Mouse (Mus musculus) retina, postnatal 1 day (tissue): ENCODE results near the gene Ddx4.

Experiments
- DNase-seq: peaks from one replicate; pipeline ENCODE4 v3.0.0-alpha.2; 2012

The Ddx4 gene

GRCm38 (mm10) chr13:112652205-112652604, at the start of gene Ddx4:
Gene Ddx4, minus strand, starts transcription at chr13:112652475.
- DNase-seq, result no peak

GRCm38 (mm10) chr13:112701256-112701655, 49.0 kb upstream of the Ddx4 start:
- no peak for DNase-seq

GRCm38 (mm10) chr13:112695526-112696240, 43.4 kb upstream of the Ddx4 start:
- DNase-seq, result no peak

- DNase-seq, result no peak
Observed at GRCm38 (mm10) chr13:112692870-112693553, 40.7 kb upstream of the Ddx4 start.

- DNase-seq, result no peak
Observed at GRCm38 (mm10) chr13:112686155-112686554, 33.9 kb upstream of the Ddx4 start.

GRCm38 (mm10) chr13:112683970-112684369, 31.7 kb upstream of the Ddx4 start:
- no peak for DNase-seq

GRCm38 (mm10) chr13:112683312-112683711, 31.0 kb upstream of the Ddx4 start:
- no peak for DNase-seq

GRCm38 (mm10) chr13:112678154-112678553, 25.9 kb upstream of the Ddx4 start:
- DNase-seq, result peak; percentile 18

- peak; percentile 89 for DNase-seq
Observed at GRCm38 (mm10) chr13:112673899-112674447, 21.7 kb upstream of the Ddx4 start.

GRCm38 (mm10) chr13:112672797-112673196, 20.5 kb upstream of the Ddx4 start:
- no peak for DNase-seq

GRCm38 (mm10) chr13:112671708-112672107, 19.4 kb upstream of the Ddx4 start:
- no peak for DNase-seq

- DNase-seq, result no peak
Observed at GRCm38 (mm10) chr13:112667215-112667614, 14.9 kb upstream of the Ddx4 start.

GRCm38 (mm10) chr13:112666433-112667024, 14.3 kb upstream of the Ddx4 start:
- no peak for DNase-seq

GRCm38 (mm10) chr13:112661687-112662086, 9.4 kb upstream of the Ddx4 start:
- no peak for DNase-seq

- peak; percentile 97 for DNase-seq
Observed at GRCm38 (mm10) chr13:112660574-112661381, 8.5 kb upstream of the Ddx4 start, which contains the start of gene Slc38a9. Gene Slc38a9, plus strand, starts transcription at chr13:112660751.

- no peak for DNase-seq
Observed at GRCm38 (mm10) chr13:112659986-112660573, 7.8 kb upstream of the Ddx4 start.

- no peak for DNase-seq
Observed at GRCm38 (mm10) chr13:112651183-112651582, 1.1 kb downstream of the Ddx4 start.

- DNase-seq, result peak; percentile 37
Observed at GRCm38 (mm10) chr13:112645529-112646186, 6.6 kb downstream of the Ddx4 start.

GRCm38 (mm10) chr13:112644996-112645395, 7.3 kb downstream of the Ddx4 start:
- peak; percentile 21 for DNase-seq

- DNase-seq, result no peak
Observed at GRCm38 (mm10) chr13:112642897-112643296, 9.4 kb downstream of the Ddx4 start.

- DNase-seq, result no peak
Observed at GRCm38 (mm10) chr13:112639111-112639510, 13.2 kb downstream of the Ddx4 start.

- no peak for DNase-seq
Observed at GRCm38 (mm10) chr13:112636498-112636897, 15.8 kb downstream of the Ddx4 start.
